Mouse (Mus musculus) limb, embryonic 15.5 days (tissue): ENCODE measurements at regions not wholly inside any gene's neighbourhood (a gene's known extent, or its start where the extent isn't known, plus 50 kb on each side); places are given as distances from the start of the nearest gene placed in this dataset.
"Not testable (repeated sequence)": the region's sequence is repeated elsewhere in the genome, so short reads cannot be mapped to it uniquely, and the experiment has no call there.

Experiments used
- ATAC-seq: fragments of 200-750 bp; cut with Nextera tagmentation; 2 replicates; pipeline ENCODE4 v1.8.0; 2017; ENCODE audit warnings: low read depth, moderate TSS enrichment; ENCODE audit not compliant: insufficient number of reproducible peaks, low FRiP score, low TSS enrichment
- H3K27ac ChIP-seq: fragments of 300-500 bp; sonication (generic); 2 replicates; pipeline ENCODE4 v1.5.1; 2015; ENCODE audit warnings: moderate library complexity, mild to moderate bottlenecking, inconsistent platforms
- H3K27me3 ChIP-seq: fragments of 300-500 bp; sonication (generic); 2 replicates; pipeline ENCODE4 v1.6.1; 2015; ENCODE audit warnings: inconsistent platforms
- H3K36me3 ChIP-seq: fragments of 300-500 bp; sonication (generic); 2 replicates; pipeline ENCODE4 v1.6.1; 2015; ENCODE audit warnings: inconsistent platforms
- H3K4me1 ChIP-seq: fragments of 300-500 bp; sonication (generic); 2 replicates; pipeline ENCODE4 v1.6.1; 2015; ENCODE audit warnings: inconsistent platforms
- H3K4me2 ChIP-seq: fragments of 300-500 bp; sonication (generic); 2 replicates; pipeline ENCODE4 v1.6.1; 2015; ENCODE audit warnings: mild to moderate bottlenecking, inconsistent platforms
- H3K4me3 ChIP-seq: fragments of 300-500 bp; sonication (generic); 2 replicates; pipeline ENCODE4 v1.5.1; 2015; ENCODE audit warnings: mild to moderate bottlenecking, inconsistent platforms
- H3K9ac ChIP-seq: fragments of 300-500 bp; sonication (generic); 2 replicates; pipeline ENCODE4 v1.6.1; 2015; ENCODE audit warnings: inconsistent platforms
- H3K9me3 ChIP-seq: fragments of 300-500 bp; sonication (generic); 2 replicates; pipeline ENCODE4 v1.6.1; 2016; ENCODE audit warnings: inconsistent platforms
- WGBS: fragments of 180-500 bp; shearing (Covaris S2); methylation state at CpG from one replicate; pipeline ENCODE4 v1.1.7; 2015; 5-methylcytosine and 5-hydroxymethylcytosine counted together

DNA sequence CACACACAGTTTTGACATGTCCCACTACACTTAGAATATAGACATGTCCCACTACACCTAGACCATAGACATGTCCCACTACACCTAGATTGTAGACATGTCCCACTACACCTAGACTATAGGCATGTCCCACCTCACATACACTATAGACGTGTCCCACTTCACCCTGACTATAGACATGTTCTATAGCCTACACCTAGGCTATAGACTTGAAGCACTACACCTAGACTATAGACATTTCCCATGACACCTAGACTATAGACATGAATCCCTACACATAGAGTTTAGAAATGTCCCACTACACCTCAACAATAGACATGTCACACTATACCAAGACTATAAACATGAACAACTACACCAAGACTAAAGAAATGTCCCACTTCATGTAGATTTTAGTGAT lies 2580.9 kb downstream of the Gm37988 start:
- no peaks in the 10 kb centered on the region for H3K36me3 ChIP-seq
- H3K4me2 ChIP-seq = no peak overlapping the region
- no peak overlapping the region for H3K4me3 ChIP-seq
- H3K9ac ChIP-seq = no peak overlapping the region
- no peak for ATAC-seq
- H3K4me1 ChIP-seq = no peaks in the 10 kb centered on the region
- 82% methylated on average over 1 of the region's 1 CpGs for WGBS
- no peaks in the 10 kb centered on the region for H3K9me3 ChIP-seq
- no peaks in the 10 kb centered on the region for H3K27me3 ChIP-seq
- H3K27ac ChIP-seq = no peak overlapping the region

DNA sequence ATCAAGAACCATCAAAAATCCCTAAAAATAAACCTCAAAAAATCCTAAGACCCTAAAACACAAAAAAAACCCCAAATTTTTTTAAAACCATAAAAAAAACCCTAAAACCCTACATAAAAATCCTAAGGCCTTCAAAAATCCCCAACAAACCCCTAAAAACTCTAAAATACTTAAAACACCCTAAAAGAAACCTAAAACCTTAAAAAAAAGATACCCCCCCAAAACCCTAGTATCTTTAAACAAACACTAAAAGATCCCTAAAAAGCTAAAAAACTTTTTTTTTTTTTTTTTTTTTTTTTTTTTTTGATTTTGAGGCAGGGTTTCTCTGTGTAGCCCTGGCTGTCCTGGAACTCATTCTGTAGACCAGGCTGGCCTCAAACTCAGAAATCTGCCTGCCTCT lies 2585.8 kb downstream of the Gm37988 start:
- no peaks in the 10 kb centered on the region for H3K36me3 ChIP-seq
- H3K9me3 ChIP-seq = no peaks in the 10 kb centered on the region
- no peaks in the 10 kb centered on the region for H3K4me1 ChIP-seq
- no peak for ATAC-seq
- H3K27ac ChIP-seq = no peak overlapping the region
- no peak overlapping the region for H3K4me3 ChIP-seq
- H3K9ac ChIP-seq = no peak overlapping the region
- H3K4me2 ChIP-seq = no peak overlapping the region
- no peaks in the 10 kb centered on the region for H3K27me3 ChIP-seq

DNA sequence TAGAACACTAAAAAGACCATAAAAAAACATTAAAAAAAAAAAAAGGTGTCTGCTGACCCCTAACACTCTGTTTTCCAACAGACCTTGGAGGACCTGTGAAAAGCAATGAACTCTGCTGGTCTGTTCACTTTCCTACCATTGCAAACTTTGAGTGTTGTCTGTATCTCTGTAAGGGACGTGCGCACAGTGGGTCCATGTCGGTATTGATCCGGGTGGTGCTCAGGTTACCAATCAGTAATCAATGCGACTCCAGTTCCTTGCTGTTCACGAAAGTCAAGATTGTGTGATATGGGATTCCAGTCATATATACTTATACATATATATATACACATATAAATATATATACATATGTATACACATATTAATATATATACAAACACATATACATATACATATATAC lies 2586.5 kb downstream of the Gm37988 start:
- no peak overlapping the region for H3K27ac ChIP-seq
- ATAC-seq = no peak
- H3K4me1 ChIP-seq = no peaks in the 10 kb centered on the region
- H3K27me3 ChIP-seq = no peaks in the 10 kb centered on the region
- H3K4me3 ChIP-seq = no peak overlapping the region
- H3K36me3 ChIP-seq = no peaks in the 10 kb centered on the region
- 96% methylated on average over 6 of the region's 6 CpGs for WGBS
- H3K9ac ChIP-seq = no peak overlapping the region
- no peaks in the 10 kb centered on the region for H3K9me3 ChIP-seq
- H3K4me2 ChIP-seq = no peak overlapping the region

DNA sequence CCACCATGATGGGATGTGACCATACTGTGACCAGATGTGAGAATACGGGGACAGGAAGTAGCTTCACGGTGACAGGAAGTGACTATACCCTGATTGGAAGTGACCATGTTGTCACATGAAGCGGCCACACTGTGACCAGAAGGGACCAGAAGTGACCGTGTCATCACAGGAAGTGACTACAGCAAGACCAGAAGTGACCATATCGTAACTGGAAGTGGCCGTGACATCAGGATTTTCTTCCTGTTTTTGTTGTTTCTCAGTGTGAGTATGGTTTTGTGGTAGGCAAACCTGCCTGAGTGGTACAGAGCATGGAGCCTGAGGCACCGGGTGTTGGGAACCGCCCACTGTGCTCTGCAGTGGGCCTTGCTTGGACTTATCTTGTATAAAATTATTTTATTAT lies 2587.8 kb downstream of the Gm37988 start:
- no peak overlapping the region for H3K4me2 ChIP-seq
- no peak overlapping the region for H3K27ac ChIP-seq
- H3K36me3 ChIP-seq = no peaks in the 10 kb centered on the region
- no peak overlapping the region for H3K4me3 ChIP-seq
- H3K27me3 ChIP-seq = no peaks in the 10 kb centered on the region
- H3K9me3 ChIP-seq = no peaks in the 10 kb centered on the region
- ATAC-seq = no peak
- 92% methylated on average over 8 of the region's 8 CpGs for WGBS
- no peak overlapping the region for H3K9ac ChIP-seq
- no peaks in the 10 kb centered on the region for H3K4me1 ChIP-seq

DNA sequence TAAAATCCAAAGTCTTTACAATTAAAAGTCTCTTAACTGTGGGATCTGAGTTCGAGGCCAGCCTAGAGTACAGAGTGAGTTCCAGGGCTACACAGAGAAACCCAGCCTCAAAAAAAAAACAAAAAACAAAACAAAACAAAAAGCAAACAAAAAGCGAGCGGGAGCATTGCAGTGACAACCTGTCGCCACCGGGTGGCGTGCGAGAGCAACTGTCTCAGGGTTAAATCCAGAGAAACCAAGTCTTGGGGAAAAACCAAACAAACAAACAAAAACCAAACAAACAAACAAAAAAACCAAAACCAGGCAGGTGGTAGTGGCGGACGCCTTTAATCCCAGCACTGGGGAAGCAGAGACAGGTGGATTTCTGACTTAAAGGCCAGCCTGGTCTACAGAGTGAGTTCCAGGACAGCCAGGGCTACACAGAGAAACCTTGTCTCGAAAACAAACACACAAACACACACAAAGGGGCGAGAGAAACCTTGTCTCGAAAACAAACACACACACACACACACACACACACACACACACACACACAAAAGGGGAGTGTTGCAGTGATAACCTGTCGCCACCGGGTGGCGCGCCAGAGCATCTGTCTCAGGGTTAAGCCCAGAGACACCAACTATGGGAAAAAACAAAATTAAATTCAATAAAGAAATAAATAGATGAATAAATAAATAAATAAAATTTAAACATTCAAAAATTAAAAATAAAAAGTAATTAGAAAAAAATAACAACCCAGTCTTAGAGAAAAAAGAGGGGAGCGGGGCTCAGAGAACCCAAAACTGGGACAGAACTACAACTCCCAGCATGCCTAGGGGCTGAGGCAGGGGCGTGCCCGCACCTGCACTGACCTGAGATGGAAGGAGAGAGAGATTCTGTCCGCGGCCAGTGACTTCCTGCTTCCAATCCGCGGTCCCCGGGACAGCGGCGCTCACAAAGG lies 2589.4 kb downstream of the Gm37988 start:
- peak; percentile 87 for ATAC-seq
- H3K4me3 ChIP-seq = peak overlapping the region; percentile 87
- peak overlapping the region; percentile 88 for H3K27ac ChIP-seq
- peak overlapping the region; percentile 43 for H3K4me2 ChIP-seq
- no peaks in the 10 kb centered on the region for H3K4me1 ChIP-seq
- no peaks in the 10 kb centered on the region for H3K9me3 ChIP-seq
- H3K9ac ChIP-seq = peak overlapping the region; percentile 31; the same call in 1 of the 2 replicates
- H3K27me3 ChIP-seq = no peaks in the 10 kb centered on the region
- WGBS = 14% methylated on average over 26 of the region's 26 CpGs
- H3K36me3 ChIP-seq = no peaks in the 10 kb centered on the region

DNA sequence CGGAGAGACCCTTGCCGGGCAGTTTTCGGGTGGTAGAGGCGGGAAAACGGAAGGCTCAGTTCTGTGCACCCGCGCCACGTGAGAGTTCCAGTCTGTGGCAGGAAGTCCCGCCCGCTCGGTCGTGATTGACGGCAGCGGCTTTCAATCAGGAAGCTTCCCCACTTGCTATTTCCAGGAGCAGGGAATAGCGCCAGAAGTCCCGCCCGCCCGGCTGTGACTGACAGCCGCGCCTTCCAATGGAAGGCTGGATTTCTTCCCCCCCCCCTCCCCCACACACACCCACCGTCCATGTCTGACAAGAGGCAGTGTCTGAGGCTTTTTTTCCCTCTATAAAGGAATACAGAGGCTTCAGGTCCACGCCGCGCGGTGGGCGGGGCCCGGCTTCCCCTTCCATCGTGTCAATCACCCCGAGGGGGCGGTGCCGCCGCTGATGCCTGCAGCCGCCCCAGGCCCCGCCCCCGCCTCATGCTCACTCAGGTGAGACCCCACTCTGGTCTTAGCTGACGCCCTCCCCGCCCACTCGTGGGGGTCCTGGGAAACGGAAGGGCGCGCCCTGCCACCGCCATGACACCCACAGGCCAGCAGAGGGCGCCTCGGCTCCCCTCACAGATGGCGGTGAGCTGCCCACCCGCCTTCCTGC lies 2590.2 kb downstream of the Gm37988 start:
- under 1% methylated on average over 46 of the region's 46 CpGs for WGBS
- peak; percentile 99 for ATAC-seq
- peak overlapping the region; percentile 56 for H3K9ac ChIP-seq
- peak overlapping the region; percentile 68 for H3K4me2 ChIP-seq
- H3K27ac ChIP-seq = peak overlapping the region; percentile 88
- no peaks in the 10 kb centered on the region for H3K36me3 ChIP-seq
- H3K9me3 ChIP-seq = no peaks in the 10 kb centered on the region
- H3K27me3 ChIP-seq = no peaks in the 10 kb centered on the region
- peak overlapping the region; percentile 87 for H3K4me3 ChIP-seq
- no peaks in the 10 kb centered on the region for H3K4me1 ChIP-seq

DNA sequence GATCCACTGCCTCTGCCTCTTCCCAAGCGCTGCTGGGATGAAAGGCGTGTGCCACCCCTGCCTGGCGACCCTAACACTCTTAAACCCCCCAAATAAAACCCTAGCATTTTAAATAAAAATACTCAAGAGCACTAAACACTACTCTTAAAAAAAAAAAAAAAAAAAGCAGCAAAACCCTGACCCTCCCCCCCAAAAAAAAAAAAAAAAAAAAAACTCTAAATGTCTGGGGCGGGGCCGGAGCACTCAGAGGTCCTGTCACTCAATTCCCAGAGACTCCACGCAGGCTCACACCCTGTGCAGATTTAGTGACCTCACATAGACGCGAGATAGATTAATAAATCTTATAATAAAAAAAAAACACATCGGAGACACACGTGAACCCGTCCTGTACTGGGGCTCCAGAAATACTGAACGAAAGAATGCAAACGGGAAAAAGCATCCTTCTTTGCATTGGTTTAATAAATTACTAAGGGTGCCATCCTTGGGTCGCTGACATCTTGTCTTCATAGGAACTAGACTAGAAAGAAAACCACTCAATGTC lies 2591.1 kb downstream of the Gm37988 start:
- peak overlapping the region; percentile 87 for H3K4me3 ChIP-seq
- 52% methylated on average over 14 of the region's 14 CpGs for WGBS
- peak overlapping the region; percentile 56; the same call in 1 of the 2 replicates for H3K9ac ChIP-seq
- 0 out of 2 replicates have a peak, but pooled peaks have one; percentile 0 for ATAC-seq
- no peaks in the 10 kb centered on the region for H3K9me3 ChIP-seq
- no peaks in the 10 kb centered on the region for H3K4me1 ChIP-seq
- no peaks in the 10 kb centered on the region for H3K36me3 ChIP-seq
- peak overlapping the region; percentile 85; the same call in 1 of the 2 replicates for H3K27ac ChIP-seq
- H3K27me3 ChIP-seq = no peaks in the 10 kb centered on the region
- peak overlapping the region; percentile 68 for H3K4me2 ChIP-seq

DNA sequence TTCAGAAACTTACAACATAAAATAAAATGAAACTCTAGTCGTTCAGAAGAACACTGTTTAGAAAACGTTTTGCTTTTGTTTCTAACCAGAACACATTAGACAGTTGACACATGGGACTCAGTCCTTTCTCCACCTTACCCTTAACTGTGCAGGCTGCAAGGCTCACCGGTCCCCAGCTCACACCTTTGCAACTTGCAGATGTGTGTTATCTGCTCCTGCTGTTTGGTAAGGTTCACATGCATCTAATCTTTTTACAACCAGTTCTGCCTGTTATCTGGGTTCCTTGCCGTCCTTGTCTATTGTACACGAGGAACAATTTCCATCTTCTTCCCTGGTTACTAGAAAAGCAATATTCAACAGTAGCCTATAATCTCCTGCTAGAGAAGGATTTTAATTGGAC lies 2598.0 kb downstream of the Gm37988 start:
- not testable (repeated sequence) for H3K4me1 ChIP-seq, H3K36me3 ChIP-seq, H3K27ac ChIP-seq, H3K4me3 ChIP-seq, H3K9ac ChIP-seq, H3K9me3 ChIP-seq, ATAC-seq, H3K4me2 ChIP-seq, H3K27me3 ChIP-seq
- 55% methylated on average over 5 of the region's 5 CpGs for WGBS

DNA sequence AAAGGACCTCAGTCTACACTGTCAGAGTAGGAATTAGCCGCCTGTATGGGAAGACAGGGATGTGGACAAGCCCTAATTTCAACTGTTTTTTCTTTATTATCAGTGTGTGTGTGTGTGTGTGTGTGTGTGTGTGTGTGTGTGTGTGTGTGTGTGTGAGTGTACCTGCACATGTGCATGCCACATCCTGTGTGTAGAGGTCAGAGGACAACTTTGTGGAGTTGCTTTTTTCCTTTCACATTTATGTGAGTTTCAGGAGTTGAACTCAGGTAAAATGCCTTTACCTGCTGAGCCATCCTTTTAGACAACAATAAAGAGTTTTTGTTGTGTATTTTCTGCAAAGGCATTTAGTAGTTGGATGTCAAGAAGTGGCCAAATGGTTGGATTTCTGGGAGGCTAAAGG lies 2606.8 kb downstream of the Gm37988 start:
- Histone ChIP-seq H3K27me3 (no peaks in the 10 kb centered on the region), H3K27ac (no peak overlapping the region), H3K4me2 (no peak overlapping the region), H3K4me1 (no peaks in the 10 kb centered on the region), H3K36me3 (no peaks in the 10 kb centered on the region), H3K4me3 (no peak overlapping the region), H3K9me3 (no peaks in the 10 kb centered on the region), H3K9ac (no peak overlapping the region)
- 88% methylated on average over 1 of the region's 1 CpGs for WGBS
- ATAC-seq = no peak

DNA sequence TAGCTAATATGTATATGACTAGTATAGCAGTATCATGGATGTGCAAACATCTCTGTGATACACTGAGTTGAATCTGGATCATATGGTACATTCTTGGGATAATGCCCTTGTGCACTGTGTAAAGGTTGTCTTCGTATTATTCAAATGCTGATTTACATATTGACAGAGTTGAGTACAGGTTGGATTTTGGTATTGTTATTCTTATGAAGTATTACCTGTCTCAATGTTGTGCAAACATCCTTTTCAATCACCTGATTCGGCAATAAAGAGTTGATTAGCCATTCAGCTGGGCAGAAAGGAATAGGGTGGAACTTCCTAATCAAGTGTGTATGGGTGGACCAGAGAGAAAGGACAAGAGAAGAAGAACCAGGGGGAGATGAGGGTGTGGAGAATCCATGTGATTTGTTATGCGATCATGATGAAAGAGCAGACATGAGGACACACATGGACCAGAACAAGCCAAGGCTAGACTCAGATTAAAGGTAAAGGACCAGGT lies 2644.0 kb downstream of the Gm37988 start:
- H3K27ac ChIP-seq = no peak overlapping the region
- WGBS = 85% methylated on average over 3 of the region's 3 CpGs
- H3K9ac ChIP-seq = no peak overlapping the region
- H3K4me1 ChIP-seq = no peaks in the 10 kb centered on the region
- ATAC-seq = no peak
- no peaks in the 10 kb centered on the region for H3K36me3 ChIP-seq
- no peak overlapping the region for H3K4me3 ChIP-seq
- no peaks in the 10 kb centered on the region for H3K9me3 ChIP-seq
- H3K27me3 ChIP-seq = no peaks in the 10 kb centered on the region
- H3K4me2 ChIP-seq = no peak overlapping the region

DNA sequence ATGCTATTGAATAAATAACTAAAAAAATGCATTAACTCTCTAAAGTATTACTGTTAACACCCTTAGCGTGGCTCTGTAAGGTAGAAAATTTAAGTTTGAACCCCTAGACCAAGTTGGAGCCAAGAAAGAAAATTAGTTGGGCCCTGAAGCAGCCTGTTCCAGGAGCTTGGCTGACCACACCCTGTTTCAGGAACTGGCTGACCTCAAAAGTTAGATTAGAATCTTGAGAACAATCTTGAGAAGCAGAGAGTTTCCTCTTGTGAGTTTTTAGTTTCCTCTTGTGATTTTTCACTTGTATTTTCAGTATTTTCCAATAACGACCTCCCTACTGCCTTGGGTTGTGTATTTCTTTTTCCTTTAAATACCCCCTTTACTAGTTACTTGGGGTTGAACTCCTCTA lies 2647.2 kb downstream of the Gm37988 start:
- Histone ChIP-seq H3K4me2 (no peak overlapping the region), H3K9ac (no peak overlapping the region), H3K27ac (no peak overlapping the region), H3K9me3 (no peaks in the 10 kb centered on the region), H3K36me3 (no peaks in the 10 kb centered on the region), H3K27me3 (no peaks in the 10 kb centered on the region), H3K4me3 (no peak overlapping the region), H3K4me1 (no peaks in the 10 kb centered on the region)
- WGBS = 68% methylated on average over 2 of the region's 2 CpGs
- no peak for ATAC-seq

DNA sequence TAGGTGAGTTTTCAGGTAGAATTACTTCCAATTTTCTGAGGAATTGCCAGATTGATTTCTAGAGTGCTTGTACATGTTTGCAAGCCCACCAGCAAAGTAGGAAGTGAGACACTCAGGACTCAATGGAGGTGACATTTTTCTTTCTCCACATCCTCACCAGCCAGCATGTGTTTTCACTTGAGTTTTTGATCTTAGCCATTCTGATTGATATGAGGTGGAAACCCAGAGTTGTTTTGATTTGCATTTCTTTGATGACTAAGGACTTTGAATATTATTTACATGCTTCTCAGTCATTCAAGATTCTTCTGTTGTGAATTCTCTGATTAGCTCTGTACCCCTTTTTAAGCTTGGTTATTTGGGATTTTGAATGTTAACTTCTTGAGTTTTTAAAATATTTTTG lies 2650.2 kb downstream of the Gm37988 start:
- H3K4me2 ChIP-seq = no peak overlapping the region
- H3K36me3 ChIP-seq = no peaks in the 10 kb centered on the region
- no peak overlapping the region for H3K9ac ChIP-seq
- H3K4me3 ChIP-seq = no peak overlapping the region
- no peak overlapping the region for H3K27ac ChIP-seq
- no peak for ATAC-seq
- H3K27me3 ChIP-seq = no peaks in the 10 kb centered on the region
- no peaks in the 10 kb centered on the region for H3K9me3 ChIP-seq
- no peaks in the 10 kb centered on the region for H3K4me1 ChIP-seq
